In the genomic region with DNA sequence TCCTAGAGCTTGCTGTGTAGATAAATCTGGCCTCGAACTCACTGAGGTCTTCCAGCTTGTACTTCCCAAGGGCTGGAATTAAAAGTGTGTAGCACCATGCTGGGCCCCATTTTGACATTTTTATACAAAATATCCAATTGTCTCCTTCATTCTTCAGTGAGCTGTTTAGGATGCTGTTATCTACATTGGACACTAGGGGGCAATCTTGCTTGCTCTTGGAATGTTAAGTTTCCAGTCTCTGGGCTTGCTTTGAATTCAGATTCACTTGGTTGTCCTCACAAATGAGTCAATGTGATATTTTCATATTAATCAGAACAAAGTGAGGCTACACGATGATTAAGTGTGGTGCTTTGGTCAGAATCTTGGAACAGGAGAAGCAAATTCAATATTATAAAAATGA, we compare ENCODE assay signal across 9 mouse cellular contexts. TPM values are rescaled to one million over a fixed set of nuclear protein-coding genes. Genes with fewer than 3 reads are reported as not detected.
DNase-seq lines count a peak whose midpoint lies in the region; ATAC-seq and TF ChIP-seq lines count a peak whose summit lies in the region.
"Had no signal": no experiment of that assay in that cellular context is flagged by ENCODE, and none has a peak within 500 bp of the region (broad histone marks: within the 10 kb centered on the region; RNA-seq: fewer than 3 reads in every experiment).

No protein-coding gene starts in this region.

- 6% methylated on average over 2 of the region's 2 CpGs for WGBS in kidney, adult 2 months
- WGBS in kidney, embryonic 14.5 days: 13% methylated on average over 2 of the region's 2 CpGs

- H3K27me3 ChIP-seq in kidney, adult 2 months (replicated peaks; ENCODE audit: control insufficient read depth, insufficient read depth, low read length): no peaks in the 10 kb centered on the region
- no peaks in the 10 kb centered on the region for H3K27me3 ChIP-seq in kidney, embryonic 14.5 days (ENCODE audit: control insufficient read depth, insufficient read depth, low read length)

- no peak overlapping the region for H3K4me3 ChIP-seq in kidney, adult 2 months (ENCODE audit: insufficient read depth, low read depth, low read length)
- H3K4me3 ChIP-seq in kidney, embryonic 14.5 days (ENCODE audit: low read length): no peak overlapping the region

- no peaks in the 10 kb centered on the region for H3K9me3 ChIP-seq in kidney, embryonic 14.5 days (ENCODE audit: control insufficient read depth, low read length)

- H3K4me2 ChIP-seq in kidney, embryonic 14.5 days (replicated peaks; ENCODE audit: low read depth, low read length): no peak overlapping the region

- peak; percentile 25; the same call in 1 of the 2 replicates for TF ChIP-seq CTCF in kidney, adult 2 months (conservative IDR thresholded peaks at IDR 0.05; ENCODE audit: insufficient read depth, insufficient read length, low read depth, low read length)

- H3K36me3 ChIP-seq in kidney, adult 2 months (ENCODE audit: control insufficient read depth, insufficient read depth, low read length): peaks cover 2% of the 10 kb centered on the region; the same call in 1 of the 2 replicates
- peaks cover 10% of the 10 kb centered on the region; the same call in 1 of the 2 replicates for H3K36me3 ChIP-seq in kidney, embryonic 14.5 days (ENCODE audit: control insufficient read depth, insufficient read depth, low read length)

- DNase-seq in kidney, adult 2 months: peak; percentile 61
- peak; percentile 20 for DNase-seq in 3134 (ENCODE audit: extremely low read depth, insufficient read length, low spot score)
- DNase-seq in B cell, adult 2 months: peak; percentile 25 to 43
- DNase-seq in cerebellum, adult 9-11 months: peak; percentile 8
- peak; percentile 40 for DNase-seq in lung, postnatal 10 days
- no peak for DNase-seq in yolk sac, embryonic 10.5 days (ENCODE audit: low spot score)
- DNase-seq in adrenal gland, adult 18-20 months (ENCODE audit: low spot score in 2 of 2): no peak

- no peak overlapping the region for H3K27ac ChIP-seq in kidney, adult 2 months (ENCODE audit: insufficient read depth, low read depth, low read length)
- H3K27ac ChIP-seq in kidney, embryonic 14.5 days (ENCODE audit: low read depth, low read length): no peak overlapping the region

- H3K4me1 ChIP-seq in kidney, adult 2 months (ENCODE audit: control insufficient read depth, insufficient read depth, low read length): no peaks in the 10 kb centered on the region
- no peaks in the 10 kb centered on the region for H3K4me1 ChIP-seq in kidney, embryonic 14.5 days (ENCODE audit: control insufficient read depth, insufficient read depth, low read length)

- no peak overlapping the region for H3K9ac ChIP-seq in kidney, embryonic 14.5 days (ENCODE audit: low read depth, low read length)

- TF ChIP-seq POLR2A in kidney, adult 2 months (IDR thresholded peaks at IDR 0.05; ENCODE audit: low read depth, low read length): no peak

- ATAC-seq in kidney, embryonic 14.5 days (ENCODE audit: low FRiP score, low TSS enrichment): no peak

RNA-seq across cellular contexts. Expression of a gene that starts 9.6 kb away (rescaled TPM):
- polyA plus RNA-seq in kidney, adult 2 months (2012; rRNA removed): not detected in 2 replicates
- not detected in 2 replicates for polyA plus RNA-seq in kidney, embryonic 14.5 days (2014; fragmentation: Nextera tagmentation; extraction: Ambion mirVana)
- not detected for total RNA-seq in adrenal gland, adult 18-20 months (2021)
- polyA plus RNA-seq: frontal cortex, adult 2 months had no signal

RNA-seq across cellular contexts. Expression of a gene that starts 22.6 kb away (rescaled TPM):
- polyA plus RNA-seq in kidney, adult 2 months (2012; rRNA removed): 0.77 and 2.3 TPM in 2 replicates
- 0.16 and 0.79 TPM in 2 replicates for polyA plus RNA-seq in kidney, embryonic 14.5 days (2014; fragmentation: Nextera tagmentation; extraction: Ambion mirVana)
- 1 to 10 TPM; 6.8 to 9.1 TPM for total RNA-seq in adrenal gland, adult 18-20 months (2021)

Comparison
In these comparisons a context has a peak if more than half of its experiments do, and no peak if none do; other contexts are left out.
1. DNase-seq: peak in kidney, adult 2 months (single experiment), 3134 (single experiment), B cell, adult 2 months (2 of 2), cerebellum, adult 9-11 months (single experiment) and lung, postnatal 10 days (single experiment); none in yolk sac, embryonic 10.5 days (single experiment) and adrenal gland, adult 18-20 months (0 of 2).